Mouse (Mus musculus) olfactory bulb, adult 2 months (tissue): Measurements from ENCODE around the gene Asap3. TPM values are rescaled to one million over a fixed set of nuclear protein-coding genes. Genes with fewer than 3 reads are reported as not detected.

ENCODE experiments used
- H3K27ac ChIP-seq: fragments of 200-500 bp; 2 replicates; pipeline ENCODE4 v1.5.1; 2012; ENCODE audit warnings: low read depth, low read length; ENCODE audit not compliant: insufficient read depth
- H3K4me1 ChIP-seq: fragments of 200-500 bp; 2 replicates; pipeline ENCODE4 v1.6.1; 2012; ENCODE audit warnings: low read length; ENCODE audit not compliant: control insufficient read depth, insufficient read depth
- H3K4me3 ChIP-seq: fragments of 200-500 bp; 2 replicates; pipeline ENCODE4 v1.5.1; 2012; ENCODE audit warnings: mild to moderate bottlenecking, low read depth, low read length, moderate library complexity; ENCODE audit not compliant: insufficient read depth
- CTCF ChIP-seq: fragments of 200-500 bp; IDR thresholded peaks from 2 replicates; pipeline ENCODE4 v1.5.1; 2012; ENCODE audit warnings: low read depth, mild to moderate bottlenecking, low read length, moderate library complexity; ENCODE audit not compliant: insufficient read depth
- POLR2A ChIP-seq: fragments of 200-500 bp; IDR thresholded peaks from 2 replicates; pipeline ENCODE4 v1.6.1; 2012; ENCODE audit warnings: mild to moderate bottlenecking, low read depth, low read length, moderate library complexity; ENCODE audit not compliant: insufficient read depth
- WGBS: fragments of 180-500 bp; shearing (Covaris S2); methylation state at CpG from one replicate; pipeline ENCODE4 v1.1.7; 2018; 5-methylcytosine and 5-hydroxymethylcytosine counted together
- polyA plus RNA-seq: library from polyadenylated mRNA; stranded (reverse); fragments of >200 nt; gene quantifications from 2 replicates; pipeline ENCODE4 v1.2.4, GENCODE M21; 2012; ENCODE audit warnings: low replicate concordance; ENCODE audit not compliant: missing spikeins, insufficient read depth, insufficient read length

Gene Asap3
- polyA plus RNA-seq, 1 experiment, result not detected

DNA sequence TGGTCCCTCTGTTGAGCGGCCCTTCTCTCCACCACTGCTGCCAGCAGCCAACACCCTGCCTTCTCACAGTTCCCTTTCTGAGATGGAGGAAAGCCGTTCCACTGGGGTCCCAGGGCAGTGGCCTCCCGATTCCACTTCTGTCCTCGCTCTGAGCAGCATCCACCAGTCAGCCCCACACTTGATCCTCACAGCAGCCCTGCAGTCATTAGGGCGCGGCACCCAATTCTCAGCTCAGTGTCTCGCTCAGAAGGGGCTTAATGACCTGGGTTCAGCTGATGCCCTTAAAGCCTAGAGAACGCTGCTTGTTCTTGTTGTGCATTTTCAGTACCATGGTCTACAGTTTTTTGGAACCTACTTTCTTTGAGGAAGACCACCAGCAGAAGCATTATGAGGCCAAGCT, 74.9 kb downstream of the Asap3 start:
- no peak overlapping the region for H3K4me3 ChIP-seq
- peaks cover 8% of the 10 kb centered on the region; the same call in 1 of the 2 replicates for H3K4me1 ChIP-seq
- no peak overlapping the region for H3K27ac ChIP-seq
- 98% methylated on average over 8 of the region's 8 CpGs for WGBS
- TF ChIP-seq POLR2A (no peak), CTCF (no peak)

DNA sequence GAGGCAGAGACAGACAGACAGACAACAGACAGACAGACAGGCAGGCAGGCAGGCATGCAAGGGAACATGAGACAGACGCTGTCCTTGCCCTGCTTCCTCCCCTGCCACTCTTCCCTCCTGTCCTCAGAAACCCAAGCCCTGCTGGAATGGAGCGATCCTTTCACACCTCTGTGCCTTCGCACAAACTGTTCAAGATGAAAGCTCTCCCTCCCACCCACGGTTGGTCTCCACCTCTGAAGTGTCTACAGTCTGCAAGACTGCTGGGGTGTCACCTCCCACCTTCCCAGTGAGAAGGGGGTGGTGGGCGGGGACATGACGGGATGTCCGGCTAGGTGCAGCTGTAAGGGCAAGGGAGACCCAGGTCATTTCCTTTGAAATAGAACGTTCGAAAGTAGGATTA, 75.4 kb downstream of the Asap3 start:
- Histone ChIP-seq H3K27ac (no peak overlapping the region), H3K4me1 (peaks cover 8% of the 10 kb centered on the region; the same call in 1 of the 2 replicates), H3K4me3 (no peak overlapping the region)
- WGBS, result 73% methylated on average over 9 of the region's 9 CpGs
- TF ChIP-seq POLR2A (no peak), CTCF (no peak)

DNA sequence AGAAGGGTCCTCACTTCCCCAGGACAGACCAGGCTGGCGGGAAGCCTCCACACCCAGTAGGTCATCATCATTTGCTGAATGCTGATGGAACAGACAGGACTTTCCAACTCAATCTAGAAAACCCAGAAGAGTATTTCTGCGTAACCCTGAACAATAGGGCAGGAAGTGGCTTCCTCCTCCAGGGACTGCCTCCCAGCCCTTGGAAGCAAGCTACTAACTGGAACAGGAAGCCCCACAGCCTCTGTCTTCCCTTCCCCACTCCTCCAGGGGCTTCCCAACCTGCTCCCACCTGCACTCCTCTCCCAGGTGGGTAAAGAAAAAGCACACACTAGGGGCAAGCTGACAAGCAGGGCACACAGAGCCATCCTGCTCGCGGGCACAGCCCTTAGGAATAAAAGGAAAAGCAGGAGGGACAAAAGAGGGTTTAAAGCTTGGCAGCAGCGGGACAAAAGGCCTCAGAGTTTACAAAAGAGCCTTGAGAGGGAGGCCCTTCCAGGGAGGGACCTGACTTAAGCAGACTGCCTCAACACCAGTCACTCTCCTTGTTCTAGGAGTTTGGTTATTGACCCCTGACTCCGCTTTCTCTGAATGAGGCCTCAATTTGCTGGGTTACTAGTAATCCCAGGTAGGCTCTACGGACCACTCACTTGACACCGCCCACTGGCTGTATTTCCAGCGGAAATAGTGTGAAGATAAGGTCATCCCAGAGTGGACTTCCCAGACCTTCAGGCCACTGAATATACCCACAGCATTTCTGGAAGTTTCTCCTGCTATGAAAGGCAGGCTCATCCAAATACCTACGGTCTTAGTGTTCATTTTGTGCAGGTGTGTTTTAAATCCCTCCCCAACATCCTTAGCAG, 76.7 kb downstream of the Asap3 start:
- Histone ChIP-seq H3K4me3 (no peak overlapping the region), H3K4me1 (peaks cover 8% of the 10 kb centered on the region; the same call in 1 of the 2 replicates), H3K27ac (no peak overlapping the region)
- TF ChIP-seq CTCF (no peak), POLR2A (no peak)
- WGBS, result 59% methylated on average over 10 of the region's 10 CpGs

DNA sequence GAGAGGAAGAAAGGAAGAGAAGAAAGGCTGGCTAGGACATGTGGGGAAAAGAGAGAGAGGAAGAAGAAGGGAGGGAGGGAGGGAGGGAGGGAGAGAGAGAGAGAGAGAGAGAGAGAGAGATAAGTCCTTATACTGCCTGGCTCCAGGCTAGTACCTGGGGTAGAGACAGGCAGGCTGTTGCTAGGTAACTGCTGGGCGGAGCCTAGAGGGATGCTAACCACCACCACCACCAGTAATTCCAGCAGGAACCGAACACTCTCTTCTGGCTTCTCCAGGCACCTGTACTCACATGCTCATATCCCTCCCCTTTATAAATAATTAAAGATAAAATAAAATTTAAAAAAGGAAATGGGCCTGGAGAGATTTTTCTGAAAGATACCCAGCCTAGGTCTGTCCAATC, 77.6 kb downstream of the Asap3 start:
- Histone ChIP-seq H3K27ac (no peak overlapping the region), H3K4me3 (no peak overlapping the region), H3K4me1 (peaks cover 8% of the 10 kb centered on the region; the same call in 1 of the 2 replicates)
- WGBS, result 32% methylated on average over 2 of the region's 2 CpGs
- TF ChIP-seq POLR2A (no peak), CTCF (no peak)

DNA sequence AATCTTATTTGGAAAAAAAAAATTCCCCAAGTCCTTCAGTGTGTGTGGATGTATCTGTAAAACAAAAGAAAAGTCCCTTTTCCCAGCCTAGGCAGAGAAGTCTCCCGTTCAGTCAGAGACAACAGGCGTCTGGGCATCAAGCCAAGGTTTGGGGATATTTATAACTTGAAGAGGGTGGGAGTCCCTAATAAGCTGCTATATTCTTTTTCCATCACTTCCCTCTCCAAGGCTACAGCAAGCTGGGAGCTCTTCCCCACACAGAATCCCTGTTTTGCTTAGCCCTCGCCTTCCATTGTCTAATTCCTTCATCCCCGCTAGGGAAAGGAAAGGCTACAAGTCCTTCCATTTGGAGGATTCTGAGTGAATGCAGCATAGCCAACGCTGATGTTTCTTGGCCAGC, 78.3 kb downstream of the Asap3 start, which contains the start of gene Zfp46:
Zfp46 (plus strand) TSS at position 229 of the 400 bp plus-strand sequence.
- H3K27ac ChIP-seq, result peak within 1 kb of the TSS; percentile 96
- TF ChIP-seq POLR2A (no peak), CTCF (no peak)
- peaks cover 8% of the 10 kb centered on the region; the same call in 1 of the 2 replicates for H3K4me1 ChIP-seq
- 1% methylated on average over 5 of the region's 5 CpGs for WGBS
- peak within 1 kb of the TSS; percentile 59 for H3K4me3 ChIP-seq

DNA sequence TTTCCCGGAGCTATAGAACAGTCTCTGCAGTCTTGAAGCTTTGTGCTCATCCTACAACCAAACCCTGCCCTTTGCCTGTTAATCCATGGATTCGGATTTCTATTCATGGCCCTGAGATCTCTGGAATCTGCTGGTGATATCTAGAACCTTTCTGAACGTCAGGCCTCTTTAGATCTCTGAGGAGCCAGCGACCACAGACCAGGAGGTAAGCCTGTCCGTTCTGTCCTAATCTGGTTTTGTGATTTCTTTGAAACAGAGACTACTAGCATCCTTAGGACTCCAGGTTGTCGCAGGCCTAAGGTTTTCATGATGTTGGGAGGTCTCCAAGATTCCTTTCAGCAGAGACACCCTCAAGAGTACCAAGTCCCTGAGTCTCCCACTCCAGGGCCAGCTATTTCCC, 78.7 kb downstream of the Asap3 start:
- peak overlapping the region; percentile 96 for H3K27ac ChIP-seq
- peaks cover 8% of the 10 kb centered on the region; the same call in 1 of the 2 replicates for H3K4me1 ChIP-seq
- H3K4me3 ChIP-seq, result peak overlapping the region; percentile 59
- TF ChIP-seq CTCF (no peak), POLR2A (no peak)
- 2% methylated on average over 6 of the region's 6 CpGs for WGBS

DNA sequence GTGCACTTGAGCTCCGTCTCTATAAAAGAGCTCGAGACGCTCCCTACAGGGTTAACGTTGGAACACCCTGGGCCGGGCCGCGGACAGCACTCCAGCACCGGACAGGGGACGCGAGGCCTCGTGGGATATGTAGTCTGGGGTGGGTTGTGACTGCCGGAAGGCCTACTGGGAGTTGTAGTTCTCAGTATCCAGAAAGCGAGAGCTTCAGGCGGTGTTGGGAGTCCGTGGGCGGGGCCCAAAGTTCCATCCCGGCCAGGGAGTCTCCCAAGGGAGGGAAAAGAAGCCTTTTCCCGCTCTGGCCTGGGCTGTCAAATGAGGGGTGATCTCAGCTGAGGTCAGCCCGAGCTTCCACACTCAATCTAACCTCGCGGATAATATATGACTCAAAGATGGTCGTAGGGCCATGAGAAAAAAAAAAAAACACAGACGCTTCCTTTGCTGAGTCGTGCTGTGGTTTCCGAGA, 79.2 kb downstream of the Asap3 start:
- under 1% methylated on average over 25 of the region's 25 CpGs for WGBS
- TF ChIP-seq CTCF, result no peak
- TF ChIP-seq POLR2A, result peak; percentile 58; the same call in 1 of the 2 replicates
- H3K27ac ChIP-seq, result peak overlapping the region; percentile 96
- H3K4me1 ChIP-seq, result peaks cover 8% of the 10 kb centered on the region; the same call in 1 of the 2 replicates
- H3K4me3 ChIP-seq, result peak overlapping the region; percentile 59

DNA sequence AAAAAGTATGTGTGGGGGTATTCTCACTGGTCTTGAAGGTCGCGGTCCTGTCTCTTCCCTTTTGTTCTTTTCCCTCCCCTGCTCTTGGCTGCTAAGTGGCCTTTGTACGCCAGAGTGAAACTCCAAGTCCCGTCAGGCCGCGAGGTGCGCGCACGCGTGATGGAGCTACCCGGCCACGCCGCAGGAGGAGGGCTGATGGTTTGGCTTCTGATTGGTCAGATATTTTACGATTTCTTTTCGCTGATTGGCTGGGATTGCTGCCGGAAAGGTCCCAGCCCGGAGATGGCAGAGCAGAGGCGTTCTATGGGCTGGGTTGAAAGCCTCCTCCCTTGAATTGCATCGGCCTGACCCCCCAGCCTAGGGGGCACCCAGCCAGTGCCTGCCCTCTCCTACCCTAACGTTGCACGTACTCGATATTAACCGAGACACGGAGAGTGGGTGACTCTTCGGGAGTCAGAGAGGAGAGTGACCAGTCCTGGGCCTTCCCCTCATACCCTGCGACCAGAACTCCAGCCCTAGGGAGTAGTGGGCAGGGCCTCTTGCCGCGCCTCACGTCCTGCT, 79.7 kb downstream of the Asap3 start:
- H3K4me3 ChIP-seq, result peak overlapping the region; percentile 59
- WGBS, result 0% methylated on average over 29 of the region's 29 CpGs
- peaks cover 8% of the 10 kb centered on the region; the same call in 1 of the 2 replicates for H3K4me1 ChIP-seq
- H3K27ac ChIP-seq, result 0 out of 2 replicates have a peak overlapping the region, but pooled peaks have one; percentile 18
- no peak for TF ChIP-seq POLR2A
- TF ChIP-seq CTCF, result no peak
